Mouse (Mus musculus) embryonic facial prominence, embryonic 13.5 days (tissue): ENCODE data around the gene Fgf4. TPM values are rescaled to one million over a fixed set of nuclear protein-coding genes. Genes with fewer than 3 reads are reported as not detected.
A peak's percentile ranks its signal among the peaks of the same experiment; 100 is the strongest.
"Not testable (repeated sequence)": the region's sequence is repeated elsewhere in the genome, so short reads cannot be mapped to it uniquely, and the experiment has no call there.

ENCODE experiments used
- ATAC-seq: fragments of 200-750 bp; cut with Nextera tagmentation; 2 replicates; pipeline ENCODE4 v1.8.0; 2017; ENCODE audit warnings: low read depth; ENCODE audit not compliant: insufficient number of reproducible peaks, insufficient read depth, low FRiP score, low TSS enrichment
- H3K27ac ChIP-seq: fragments of 300-500 bp; sonication (generic); 2 replicates; pipeline ENCODE4 v1.5.1; 2015; ENCODE audit warnings: moderate library complexity, mild to moderate bottlenecking, inconsistent platforms
- H3K27me3 ChIP-seq: fragments of 300-500 bp; sonication (generic); 2 replicates; pipeline ENCODE4 v1.6.1; 2015; ENCODE audit warnings: mild to moderate bottlenecking, inconsistent platforms
- H3K36me3 ChIP-seq: fragments of 300-500 bp; sonication (generic); 2 replicates; pipeline ENCODE4 v1.6.1; 2015; ENCODE audit warnings: mild to moderate bottlenecking, inconsistent platforms
- H3K4me1 ChIP-seq: fragments of 300-500 bp; sonication (generic); 2 replicates; pipeline ENCODE4 v1.6.1; 2015; ENCODE audit warnings: inconsistent platforms
- H3K4me2 ChIP-seq: fragments of 300-500 bp; sonication (generic); 2 replicates; pipeline ENCODE4 v1.6.1; 2015; ENCODE audit warnings: moderate library complexity, mild to moderate bottlenecking, inconsistent platforms
- H3K4me3 ChIP-seq: fragments of 300-500 bp; sonication (generic); 2 replicates; pipeline ENCODE4 v1.5.1; 2015; ENCODE audit warnings: mild to moderate bottlenecking, inconsistent platforms
- H3K9ac ChIP-seq: fragments of 300-500 bp; sonication (generic); 2 replicates; pipeline ENCODE4 v1.6.1; 2015; ENCODE audit warnings: mild to moderate bottlenecking, inconsistent platforms
- H3K9me3 ChIP-seq: fragments of 300-500 bp; sonication (generic); 2 replicates; pipeline ENCODE4 v1.6.1; 2016; ENCODE audit warnings: inconsistent platforms
- WGBS: fragments of 180-500 bp; shearing (Covaris S2); methylation state at CpG from one replicate; pipeline ENCODE4 v1.1.7; 2015; ENCODE audit warnings: mixed read lengths; 5-methylcytosine and 5-hydroxymethylcytosine counted together
- polyA plus RNA-seq: library from polyadenylated mRNA; unstranded; fragments of >200 nt; fragmentation: Nextera tagmentation; extraction: Ambion mirVana; gene quantifications from 2 replicates; pipeline ENCODE4 v1.2.1, GENCODE M21; 2015

Fgf4 gene
- polyA plus RNA-seq, 1 experiment from 2014 or later = 0.18 TPM

DNA sequence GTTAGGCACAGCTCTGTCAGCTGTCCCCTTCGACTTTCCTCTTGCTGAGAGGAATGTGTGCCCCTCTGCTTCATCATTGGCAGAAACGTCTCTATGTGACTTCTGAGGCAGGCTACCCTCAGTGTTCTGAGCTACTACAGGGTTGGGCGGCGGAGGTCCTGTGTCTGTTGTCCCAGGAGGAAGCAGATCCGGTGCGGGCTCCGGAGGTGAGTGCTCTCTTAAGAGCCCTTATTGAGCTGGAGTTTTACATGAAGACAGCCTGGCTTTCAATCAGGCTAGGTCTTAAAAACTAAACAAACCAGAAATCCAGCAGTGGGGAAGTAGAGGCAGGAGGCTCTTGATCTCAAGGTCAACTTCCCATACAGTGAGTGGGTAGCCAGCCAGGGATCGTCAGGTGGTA is 20.4 kb downstream of the Fgf4 start:
- no peaks in the 10 kb centered on the region for H3K36me3 ChIP-seq
- H3K27ac ChIP-seq = no peak overlapping the region
- no peaks in the 10 kb centered on the region for H3K9me3 ChIP-seq
- H3K9ac ChIP-seq = no peak overlapping the region
- no peak overlapping the region for H3K4me3 ChIP-seq
- WGBS = 76% methylated on average over 8 of the region's 8 CpGs
- peaks cover 52% of the 10 kb centered on the region for H3K27me3 ChIP-seq
- H3K4me2 ChIP-seq = no peak overlapping the region
- no peaks in the 10 kb centered on the region for H3K4me1 ChIP-seq
- no peak for ATAC-seq

DNA sequence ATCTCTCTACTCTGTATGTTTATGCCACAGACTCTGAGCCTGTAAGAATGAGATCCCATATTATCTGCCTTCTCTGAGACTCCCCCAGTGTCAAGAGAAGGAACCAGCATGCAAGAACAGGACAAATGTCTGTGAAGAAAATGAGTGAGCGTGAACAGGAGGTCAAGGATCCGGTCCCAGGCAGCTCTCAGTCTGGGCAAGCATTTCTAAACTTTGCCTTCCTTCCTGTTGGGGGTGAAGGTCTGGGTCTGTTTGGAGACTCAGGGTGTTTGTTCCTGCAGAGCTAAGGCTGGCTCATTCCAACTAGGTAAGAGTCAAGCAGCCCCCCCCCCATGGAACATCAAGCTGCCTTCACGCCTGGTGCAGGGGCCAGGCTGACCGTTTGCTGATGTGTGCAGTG is 25.3 kb downstream of the Fgf4 start:
- no peak overlapping the region for H3K4me2 ChIP-seq
- H3K9ac ChIP-seq = no peak overlapping the region
- no peaks in the 10 kb centered on the region for H3K9me3 ChIP-seq
- H3K4me3 ChIP-seq = no peak overlapping the region
- H3K4me1 ChIP-seq = no peaks in the 10 kb centered on the region
- H3K36me3 ChIP-seq = no peaks in the 10 kb centered on the region
- H3K27me3 ChIP-seq = peaks cover 4% of the 10 kb centered on the region
- H3K27ac ChIP-seq = no peak overlapping the region
- WGBS = 65% methylated on average over 4 of the region's 4 CpGs
- ATAC-seq = no peak

DNA sequence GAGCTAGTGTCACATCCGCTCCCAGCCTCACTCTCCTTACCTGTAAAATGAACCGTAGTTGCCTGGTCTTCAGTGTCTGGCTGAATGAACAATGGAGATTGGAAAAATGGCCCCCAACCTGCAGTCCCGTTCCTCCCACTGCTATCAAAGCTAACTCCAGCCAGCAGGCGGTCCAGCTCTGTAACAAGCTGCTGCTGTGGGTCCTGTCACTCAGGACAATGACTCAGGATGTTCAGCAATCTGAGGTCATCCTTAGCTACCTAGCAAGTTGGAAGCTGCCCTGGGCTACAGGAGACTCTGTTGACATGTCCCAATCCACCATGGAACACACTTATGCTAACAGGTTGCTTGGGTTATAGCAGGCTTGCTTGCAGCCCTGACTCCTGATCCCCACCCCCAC is 26.0 kb downstream of the Fgf4 start:
- Histone ChIP-seq H3K36me3 (no peaks in the 10 kb centered on the region), H3K27me3 (no peaks in the 10 kb centered on the region; the same call in 1 of the 2 replicates), H3K4me1 (no peaks in the 10 kb centered on the region), H3K4me3 (no peak overlapping the region), H3K27ac (no peak overlapping the region), H3K4me2 (no peak overlapping the region), H3K9me3 (no peaks in the 10 kb centered on the region), H3K9ac (no peak overlapping the region)
- no peak for ATAC-seq
- WGBS = 68% methylated on average over 4 of the region's 4 CpGs

DNA sequence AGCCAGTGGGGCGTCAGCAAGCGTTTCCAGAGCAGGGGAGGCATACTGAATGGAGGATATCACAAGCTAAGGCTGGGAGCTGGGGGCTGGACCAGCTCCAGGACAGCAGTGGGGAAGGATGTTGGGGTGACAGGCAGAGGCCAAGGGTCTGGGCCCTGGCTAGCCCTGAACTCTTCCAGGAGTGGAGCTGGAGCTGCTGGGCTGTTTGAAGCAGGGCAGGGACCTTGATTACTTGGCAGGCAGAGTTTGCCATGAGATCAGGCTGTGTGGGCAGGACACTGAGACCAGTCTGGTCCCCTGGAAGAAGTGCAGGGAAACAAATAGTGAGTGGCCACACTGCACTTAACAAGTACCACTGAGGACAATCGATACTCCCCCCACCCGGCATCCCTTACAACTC is 27.1 kb downstream of the Fgf4 start:
- 73% methylated on average over 4 of the region's 4 CpGs for WGBS
- no peak overlapping the region for H3K4me3 ChIP-seq
- H3K4me2 ChIP-seq = no peak overlapping the region
- no peak for ATAC-seq
- H3K4me1 ChIP-seq = no peaks in the 10 kb centered on the region
- H3K27ac ChIP-seq = no peak overlapping the region
- H3K9me3 ChIP-seq = no peaks in the 10 kb centered on the region
- no peak overlapping the region for H3K9ac ChIP-seq
- no peaks in the 10 kb centered on the region; the same call in 1 of the 2 replicates for H3K27me3 ChIP-seq
- no peaks in the 10 kb centered on the region for H3K36me3 ChIP-seq

DNA sequence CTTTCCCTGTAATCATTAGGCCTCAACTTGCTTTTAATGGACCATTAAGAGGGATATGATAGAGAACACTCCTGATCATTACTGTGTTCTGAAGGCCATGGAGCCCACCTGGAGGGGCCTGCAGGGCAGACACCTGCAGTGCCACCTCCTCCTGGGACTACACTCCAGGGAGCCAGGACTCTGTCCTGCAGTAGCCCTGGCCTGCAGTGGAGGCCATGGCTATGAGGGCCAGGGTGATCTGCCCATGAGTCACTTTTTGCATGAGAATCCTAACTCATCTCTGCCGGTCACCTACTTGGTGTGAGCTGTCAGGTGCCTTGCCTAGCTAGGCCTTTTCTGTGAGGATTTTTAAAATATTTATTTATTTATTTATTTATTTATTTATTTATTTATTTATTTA is 31.2 kb downstream of the Fgf4 start:
- no peaks in the 10 kb centered on the region for H3K36me3 ChIP-seq
- peaks cover 5% of the 10 kb centered on the region; the same call in 1 of the 2 replicates for H3K4me1 ChIP-seq
- H3K9ac ChIP-seq = no peak overlapping the region
- no peak for ATAC-seq
- no peak overlapping the region for H3K27ac ChIP-seq
- H3K27me3 ChIP-seq = no peaks in the 10 kb centered on the region; the same call in 1 of the 2 replicates
- no peak overlapping the region for H3K4me2 ChIP-seq
- no peak overlapping the region for H3K4me3 ChIP-seq
- H3K9me3 ChIP-seq = no peaks in the 10 kb centered on the region
- 87% methylated on average over 1 of the region's 1 CpGs for WGBS

DNA sequence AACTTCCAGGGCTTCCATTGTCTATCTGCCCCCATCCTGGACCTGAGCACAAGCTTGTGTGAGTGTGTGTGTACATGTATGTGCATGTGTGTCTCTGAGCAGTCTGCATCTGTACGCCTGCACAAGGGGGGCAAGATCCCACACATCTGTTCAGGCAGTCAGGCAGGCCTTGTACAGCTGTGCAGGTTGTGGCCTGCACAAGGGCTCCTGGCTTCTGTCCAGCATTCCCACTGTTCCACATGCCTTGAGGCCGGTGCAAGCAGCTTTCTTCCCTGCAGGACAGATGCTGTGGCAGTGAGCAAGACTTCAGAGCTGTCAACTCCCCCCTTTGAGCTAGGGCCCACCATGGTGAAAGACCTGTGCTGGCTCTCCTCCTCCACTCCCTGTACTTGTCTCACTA is 35.9 kb downstream of the Fgf4 start:
- no peak overlapping the region for H3K27ac ChIP-seq
- ATAC-seq = peak; percentile 28; the same call in 1 of the 2 replicates
- no peak overlapping the region for H3K9ac ChIP-seq
- peaks cover 5% of the 10 kb centered on the region; the same call in 1 of the 2 replicates for H3K4me1 ChIP-seq
- no peaks in the 10 kb centered on the region for H3K9me3 ChIP-seq
- H3K36me3 ChIP-seq = no peaks in the 10 kb centered on the region
- peaks cover 9% of the 10 kb centered on the region for H3K27me3 ChIP-seq
- no peak overlapping the region for H3K4me3 ChIP-seq
- 15% methylated on average over 2 of the region's 2 CpGs for WGBS
- H3K4me2 ChIP-seq = no peak overlapping the region

DNA sequence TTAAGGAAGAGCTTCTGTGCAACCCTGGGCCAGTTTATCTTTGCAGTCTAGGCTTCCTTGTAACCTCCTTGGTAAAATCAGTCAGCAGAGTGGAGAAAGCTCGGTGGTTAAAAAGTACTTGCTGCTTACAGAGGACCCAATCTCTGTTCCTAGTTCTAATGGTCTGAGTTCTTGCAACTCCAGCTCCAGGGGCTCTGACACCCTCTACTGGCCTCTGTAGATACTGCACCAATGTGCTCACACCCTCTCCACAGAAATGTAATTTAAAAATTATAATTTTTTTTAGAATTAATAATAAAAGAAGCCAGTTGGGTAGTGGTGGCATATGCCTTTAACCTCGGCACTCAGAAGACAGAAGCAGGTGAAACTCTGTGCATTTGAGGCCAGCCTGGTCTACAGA is 40.5 kb downstream of the Fgf4 start:
- ATAC-seq = no peak
- peaks cover 34% of the 10 kb centered on the region for H3K27me3 ChIP-seq

DNA sequence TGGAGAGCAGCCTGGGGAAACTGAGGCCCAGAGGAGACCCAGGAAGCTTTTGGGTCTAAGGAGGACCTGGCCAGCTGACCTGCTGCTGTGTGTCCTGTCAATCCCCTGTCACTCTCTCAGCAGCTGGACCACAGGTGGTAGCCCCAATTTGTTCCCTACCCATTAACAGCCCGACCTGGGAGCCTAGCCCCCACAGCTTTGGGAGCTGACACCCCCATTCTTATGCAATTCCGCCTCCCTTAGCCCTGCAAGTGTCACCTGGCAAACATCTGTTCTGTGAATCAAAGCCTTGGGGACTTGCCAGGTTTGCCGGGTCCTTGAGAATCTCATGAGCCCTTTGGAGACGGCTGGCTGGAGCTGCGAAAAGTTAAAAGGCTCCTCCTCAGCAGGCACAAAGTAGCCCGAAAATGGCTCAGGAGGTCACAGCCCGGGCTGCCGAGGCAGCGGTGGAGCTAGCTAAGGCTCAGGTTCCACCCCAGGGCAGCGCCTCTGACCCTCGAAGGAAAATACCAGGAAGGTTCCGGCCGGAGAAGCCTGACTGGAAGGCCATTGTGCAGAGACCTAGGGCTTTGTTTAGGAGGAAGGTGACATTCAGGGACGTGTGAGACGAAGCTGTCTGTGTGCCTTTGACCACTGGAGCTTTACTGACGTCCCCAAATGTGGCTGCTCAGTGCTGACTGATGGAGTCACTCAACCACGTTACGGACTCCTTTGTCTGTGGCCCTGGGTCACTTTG is 41.6 kb downstream of the Fgf4 start:
- Histone ChIP-seq H3K9ac (no peak overlapping the region), H3K27ac (no peak overlapping the region), H3K36me3 (no peaks in the 10 kb centered on the region), H3K4me3 (no peak overlapping the region), H3K27me3 (peaks cover 40% of the 10 kb centered on the region), H3K4me2 (no peak overlapping the region), H3K4me1 (0 out of 2 replicates have a peak, but pooled peaks cover 7% of the 10 kb centered on the region), H3K9me3 (no peaks in the 10 kb centered on the region)
- no peak for ATAC-seq
- WGBS = 7% methylated on average over 18 of the region's 18 CpGs

More for the DNA sequence above, 40.5 kb downstream of the Fgf4 start:
- Histone ChIP-seq H3K9me3 (no peaks in the 10 kb centered on the region), H3K27ac (no peak overlapping the region), H3K36me3 (no peaks in the 10 kb centered on the region), H3K9ac (no peak overlapping the region), H3K4me1 (peaks cover 11% of the 10 kb centered on the region; the same call in 1 of the 2 replicates), H3K4me3 (no peak overlapping the region), H3K4me2 (no peak overlapping the region)
- 73% methylated on average over 2 of the region's 2 CpGs for WGBS

DNA sequence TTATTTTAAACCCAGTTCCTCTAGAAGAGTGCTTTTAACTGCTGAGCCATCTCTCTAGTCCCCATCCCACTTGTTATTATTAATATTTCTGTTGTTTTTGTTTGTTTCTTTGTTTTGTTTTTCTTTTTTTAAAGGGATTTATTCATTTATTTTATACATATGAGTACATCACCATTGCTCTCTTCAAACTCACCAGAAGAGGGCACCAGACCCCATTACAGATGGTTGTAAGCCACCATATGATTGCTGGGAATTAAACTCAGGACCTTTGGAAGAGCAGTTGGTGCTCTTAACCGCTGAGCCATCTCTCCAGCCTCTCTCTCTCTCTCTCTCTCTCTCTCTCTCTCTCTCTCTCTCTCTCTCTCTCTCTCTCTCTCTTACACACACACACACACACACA is 43.5 kb downstream of the Fgf4 start:
- 92% methylated on average over 1 of the region's 1 CpGs for WGBS
- H3K27me3 ChIP-seq = peaks cover 58% of the 10 kb centered on the region
- H3K27ac ChIP-seq, H3K9me3 ChIP-seq, H3K4me3 ChIP-seq, H3K9ac ChIP-seq, H3K36me3 ChIP-seq, ATAC-seq, H3K4me2 ChIP-seq: not testable (repeated sequence)
- H3K4me1 ChIP-seq = peaks cover 18% of the 10 kb centered on the region

DNA sequence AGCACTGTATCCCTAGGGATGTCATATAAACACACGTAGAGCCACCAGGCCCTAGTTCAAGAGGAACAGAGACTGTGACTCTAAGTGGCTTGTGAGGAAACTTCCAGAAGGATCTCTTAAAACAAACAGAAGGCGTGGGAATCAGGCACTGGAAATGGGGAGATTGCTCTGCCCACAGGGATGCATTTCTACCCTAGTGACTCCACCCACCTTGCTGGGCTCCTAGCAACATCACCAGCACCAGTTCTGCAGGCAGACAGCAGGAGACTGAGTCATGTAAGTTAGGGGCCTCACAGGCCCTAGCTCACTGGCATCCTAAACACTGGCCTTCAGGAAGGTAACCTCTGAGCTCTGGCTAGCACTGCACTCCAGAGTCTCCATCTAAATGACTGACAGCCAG is 44.7 kb downstream of the Fgf4 start:
- H3K36me3 ChIP-seq = no peaks in the 10 kb centered on the region
- H3K27ac ChIP-seq = no peak overlapping the region
- H3K4me3 ChIP-seq = no peak overlapping the region
- H3K9me3 ChIP-seq = no peaks in the 10 kb centered on the region
- H3K27me3 ChIP-seq = peaks cover 70% of the 10 kb centered on the region
- no peak overlapping the region for H3K4me2 ChIP-seq
- H3K9ac ChIP-seq = no peak overlapping the region
- ATAC-seq = no peak
- peaks cover 29% of the 10 kb centered on the region for H3K4me1 ChIP-seq
- WGBS = 80% methylated on average over 2 of the region's 2 CpGs

DNA sequence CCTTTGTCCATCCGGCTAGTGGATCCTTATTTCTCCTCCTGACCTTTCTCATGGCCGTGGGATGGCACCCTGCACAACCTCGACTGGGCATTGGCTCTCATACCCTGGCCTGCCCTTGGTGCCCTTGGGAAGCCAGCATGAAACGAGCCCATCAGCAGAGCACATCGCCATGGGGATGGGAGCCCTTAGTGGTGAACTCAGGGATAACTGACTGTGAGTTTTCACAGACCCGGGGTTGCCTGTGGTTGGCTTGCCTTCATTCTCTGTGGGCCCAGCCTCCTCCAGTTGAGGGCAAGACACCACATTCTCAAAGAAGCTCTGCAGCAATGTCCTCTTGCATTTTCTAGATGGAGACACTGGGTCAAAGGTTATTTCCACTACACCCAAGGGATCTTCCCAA is 45.2 kb downstream of the Fgf4 start:
- H3K9ac ChIP-seq = no peak overlapping the region
- H3K4me3 ChIP-seq = no peak overlapping the region
- ATAC-seq = no peak
- no peak overlapping the region for H3K4me2 ChIP-seq
- H3K27ac ChIP-seq = no peak overlapping the region
- 56% methylated on average over 6 of the region's 6 CpGs for WGBS
- H3K9me3 ChIP-seq = no peaks in the 10 kb centered on the region
- H3K4me1 ChIP-seq = peaks cover 34% of the 10 kb centered on the region
- H3K27me3 ChIP-seq = peaks cover 70% of the 10 kb centered on the region
- no peaks in the 10 kb centered on the region for H3K36me3 ChIP-seq

DNA sequence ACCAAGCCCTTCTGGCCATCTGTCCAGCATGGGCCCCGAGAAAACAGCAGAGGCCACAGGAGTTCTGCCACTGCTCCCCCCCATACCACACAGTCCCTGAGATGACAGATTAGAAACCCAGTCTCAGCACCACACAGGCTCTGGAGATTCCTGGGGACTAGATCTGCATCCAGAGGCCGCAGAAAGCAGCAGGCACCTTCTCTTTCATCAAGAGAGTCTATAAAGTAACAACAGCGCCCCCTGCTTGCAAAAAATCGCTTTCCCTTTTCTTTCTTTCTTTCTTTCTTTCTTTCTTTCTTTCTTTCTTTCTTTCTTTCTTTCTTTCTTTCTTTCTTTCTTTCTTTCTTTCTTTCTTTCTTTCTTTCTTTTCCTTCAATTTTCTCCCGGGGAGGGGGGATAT is 47.0 kb downstream of the Fgf4 start:
- Histone ChIP-seq H3K4me3 (no peak overlapping the region), H3K36me3 (no peaks in the 10 kb centered on the region), H3K4me1 (peaks cover 27% of the 10 kb centered on the region), H3K27ac (no peak overlapping the region), H3K9me3 (no peaks in the 10 kb centered on the region), H3K4me2 (no peak overlapping the region), H3K27me3 (peaks cover 73% of the 10 kb centered on the region), H3K9ac (no peak overlapping the region)
- ATAC-seq = no peak
- 7% methylated on average over 5 of the region's 5 CpGs for WGBS
